Mouse (Mus musculus) adrenal gland, postnatal 25 days (tissue): Measurements from ENCODE around the gene Chadl. TPM values are rescaled to one million over a fixed set of nuclear protein-coding genes. Genes with fewer than 3 reads are reported as not detected.
A peak's percentile ranks its signal among the peaks of the same experiment; 100 is the strongest.
"Not testable (repeated sequence)": the region's sequence is repeated elsewhere in the genome, so short reads cannot be mapped to it uniquely, and the experiment has no call there.

Experiments used
- DNase-seq: peaks from one replicate; pipeline ENCODE4 v3.0.0; 2021; ENCODE audit warnings: mixed read lengths
- long read RNA-seq: library from polyadenylated mRNA; stranded (forward); transcript quantifications from one replicate; pipeline ENCODE4 v2.0.0, GENCODE M21; 2021
- total RNA-seq: library from RNA; stranded (reverse); gene quantifications from 2 replicates; pipeline ENCODE4 v1.2.3, GENCODE M21; 2021

The Chadl gene
- 2.7 and 3.1 TPM in 2 replicates for total RNA-seq
- long read RNA-seq, partial matches to known transcripts, result 3 of 6 reads
- long read RNA-seq, other reads (novel, unspliced or antisense), result 2 of 6 reads

GRCm38 (mm10) chr15:81697175-81697574, at the start of gene Chadl:
Gene Chadl, minus strand, starts transcription at chr15:81697287.
- no peak for DNase-seq

GRCm38 (mm10) chr15:81745601-81746114, 48.6 kb upstream of the Chadl start:
- peak; percentile 68 for DNase-seq

GRCm38 (mm10) chr15:81744992-81745600, 48.0 kb upstream of the Chadl start, which contains the start of the genes Zc3h7b and Rangap1:
Gene Zc3h7b, plus strand, starts transcription at chr15:81745057.
Gene Rangap1, minus strand, starts transcription at chr15:81745530.
- DNase-seq, result peak; percentile 84

- DNase-seq, result not testable (repeated sequence)
Measured at GRCm38 (mm10) chr15:81742368-81742767, 45.3 kb upstream of the Chadl start.

GRCm38 (mm10) chr15:81739924-81740323, 42.8 kb upstream of the Chadl start:
- no peak for DNase-seq

GRCm38 (mm10) chr15:81739296-81739695, 42.2 kb upstream of the Chadl start:
- no peak for DNase-seq

GRCm38 (mm10) chr15:81735075-81735474, 38.0 kb upstream of the Chadl start:
- DNase-seq, result no peak

GRCm38 (mm10) chr15:81729792-81730635, 32.9 kb upstream of the Chadl start:
- DNase-seq, result peak; percentile 94

- peak; percentile 42 for DNase-seq
Measured at GRCm38 (mm10) chr15:81729241-81729791, 32.2 kb upstream of the Chadl start.

- DNase-seq, result no peak
Measured at GRCm38 (mm10) chr15:81725965-81726364, 28.9 kb upstream of the Chadl start.

GRCm38 (mm10) chr15:81723653-81724052, 26.6 kb upstream of the Chadl start:
- DNase-seq, result no peak

GRCm38 (mm10) chr15:81722361-81722760, 25.3 kb upstream of the Chadl start:
- DNase-seq, result no peak

- no peak for DNase-seq
Measured at GRCm38 (mm10) chr15:81719139-81719531, 22.0 kb upstream of the Chadl start.

- DNase-seq, result no peak
Measured at GRCm38 (mm10) chr15:81718336-81719138, 21.4 kb upstream of the Chadl start.

- DNase-seq, result no peak
Measured at GRCm38 (mm10) chr15:81713742-81714141, 16.7 kb upstream of the Chadl start.

GRCm38 (mm10) chr15:81710801-81711200, 13.7 kb upstream of the Chadl start:
- no peak for DNase-seq

GRCm38 (mm10) chr15:81709686-81710085, 12.6 kb upstream of the Chadl start:
- no peak for DNase-seq

GRCm38 (mm10) chr15:81708991-81709390, 11.9 kb upstream of the Chadl start:
- no peak for DNase-seq

GRCm38 (mm10) chr15:81703094-81703489, 6.0 kb upstream of the Chadl start:
- DNase-seq, result no peak

GRCm38 (mm10) chr15:81702306-81703093, 5.4 kb upstream of the Chadl start:
- DNase-seq, result no peak

- not testable (repeated sequence) for DNase-seq
Measured at GRCm38 (mm10) chr15:81701350-81701749, 4.3 kb upstream of the Chadl start.
